Mouse (Mus musculus): ENCODE measurements around the gene Ap2a2. TPM values are rescaled to one million over a fixed set of nuclear protein-coding genes. Genes with fewer than 3 reads are reported as not detected.

Gene Ap2a2
- total and polyA plus RNA-seq, 3 experiments, result 34.7 to 67.9 (median 59.5) TPM

- 0 out of 2 replicates have a peak, but pooled peaks have one; percentile 71 for TF ChIP-seq POLR2AphosphoS5 (IDR thresholded peaks at IDR 0.05; ENCODE audit: borderline replicate concordance, low read depth, low read length)
These were observed 3.6 kb upstream of the Ap2a2 start (continued) for GRCm38 (mm10) chr7:141558329-141558776.

GRCm38 (mm10) chr7:141558946-141559345 is 3.0 kb upstream of the Ap2a2 start:
- Histone ChIP-seq H3K4me1 (ENCODE audit: control insufficient read depth in 1 of 2, insufficient read depth in 2 of 2, low read length in 2 of 2) (peaks cover 20 to 35% of the 10 kb centered on the region in 2 experiments), H3K4me3 (ENCODE audit: control insufficient read depth in 1 of 2, insufficient read depth in 1 of 2, low read depth in 2 of 2, low read length in 2 of 2) (no peak overlapping the region; a peak in 1 of 4 replicates), H3K27ac (ENCODE audit: control insufficient read depth, low read depth, low read length) (peak overlapping the region; percentile 88), H3K9ac (ENCODE audit: control insufficient read depth, low read depth, low read length, poor library complexity, severe bottlenecking) (peak overlapping the region; percentile 19), H3K36me3 (ENCODE audit: control insufficient read depth in 1 of 2, insufficient read depth in 2 of 2, low read length in 2 of 2) (peaks cover 0 to 35% of the 10 kb centered on the region in 2 experiments; a peak in 2 of 4 replicates), H3K27me3 (ENCODE audit: control insufficient read depth in 1 of 2, insufficient read depth in 2 of 2, low read length in 2 of 2) (no peaks in the 10 kb centered on the region), H3K9me3 (replicated peaks; ENCODE audit: insufficient read depth, low read length) (no peaks in the 10 kb centered on the region), H3K79me2 (ENCODE audit: control insufficient read depth, insufficient read depth, low read length, poor library complexity) (peaks cover 15% of the 10 kb centered on the region)
- peak; percentile 73 for DNase-seq (ENCODE audit: low read depth, low spot score)
- TF ChIP-seq CTCF (IDR thresholded peaks at IDR 0.05 in 2 of 3, conservative IDR thresholded peaks at IDR 0.05 in 1 of 3; ENCODE audit: control insufficient read depth in 1 of 3, insufficient read depth in 1 of 3, low read depth in 2 of 3, low read length in 3 of 3, poor library complexity in 1 of 3, severe bottlenecking in 1 of 3) (no peak), EP300 (IDR thresholded peaks at IDR 0.05; ENCODE audit: low read depth in 1 of 2, low read length in 2 of 2) (peak in 1 of 2 experiments; percentile 38; a peak in 2 of 4 replicates), TCF12 (IDR thresholded peaks at IDR 0.05; ENCODE audit: low read depth, low read length) (peak; percentile 18; the same call in 1 of the 2 replicates), GATA1 (IDR thresholded peaks at IDR 0.05; ENCODE audit: low read depth, low read length) (peak; percentile 20; the same call in 1 of the 2 replicates), TAL1 (IDR thresholded peaks at IDR 0.05; ENCODE audit: low read length) (peak; percentile 77)

- no peaks in the 10 kb centered on the region for H3K27me3 ChIP-seq (ENCODE audit: control insufficient read depth in 1 of 2, insufficient read depth in 2 of 2, low read length in 2 of 2)
- H3K9me3 ChIP-seq (replicated peaks; ENCODE audit: insufficient read depth, low read length), result no peaks in the 10 kb centered on the region
- H3K4me3 ChIP-seq (ENCODE audit: control insufficient read depth in 1 of 2, insufficient read depth in 1 of 2, low read depth in 2 of 2, low read length in 2 of 2), result no peak overlapping the region; a peak in 1 of 4 replicates
- H3K79me2 ChIP-seq (ENCODE audit: control insufficient read depth, insufficient read depth, low read length, poor library complexity), result peaks cover 22% of the 10 kb centered on the region
- H3K4me1 ChIP-seq (ENCODE audit: control insufficient read depth in 1 of 2, insufficient read depth in 2 of 2, low read length in 2 of 2), result peaks cover 20 to 35% of the 10 kb centered on the region in 2 experiments
- H3K27ac ChIP-seq (ENCODE audit: control insufficient read depth, low read depth, low read length), result peak overlapping the region; percentile 88
- peak overlapping the region; percentile 46 for H3K9ac ChIP-seq (ENCODE audit: control insufficient read depth, low read depth, low read length, poor library complexity, severe bottlenecking)
- peak; percentile 74 for DNase-seq (ENCODE audit: low read depth, low spot score)
- H3K36me3 ChIP-seq (ENCODE audit: control insufficient read depth in 1 of 2, insufficient read depth in 2 of 2, low read length in 2 of 2), result peaks cover 0 to 35% of the 10 kb centered on the region in 2 experiments; a peak in 2 of 4 replicates
- TF ChIP-seq NRF1 (IDR thresholded peaks at IDR 0.05; ENCODE audit: insufficient read depth, low read depth, low read length, poor library complexity, severe bottlenecking) (no peak), POLR2AphosphoS2 (IDR thresholded peaks at IDR 0.05; ENCODE audit: low read length) (no peak), ZNF384 (IDR thresholded peaks at IDR 0.05; ENCODE audit: low read depth, low read length) (no peak), USF2 (IDR thresholded peaks at IDR 0.05; ENCODE audit: borderline replicate concordance in 1 of 2, insufficient read depth in 1 of 2, low read depth in 1 of 2, low read length in 2 of 2) (no peak), UBTF (IDR thresholded peaks at IDR 0.05; ENCODE audit: borderline replicate concordance, insufficient read depth, low read depth, low read length) (no peak), MEF2A (IDR thresholded peaks at IDR 0.05; ENCODE audit: extremely low read depth, insufficient replicate concordance, low read depth, low read length, poor library complexity, severe bottlenecking) (no peak), ZC3H11A (IDR thresholded peaks at IDR 0.05; ENCODE audit: low read depth, low read length) (0 out of 2 replicates have a peak, but pooled peaks have one; percentile 21), ETS1 (IDR thresholded peaks at IDR 0.05; ENCODE audit: low read depth, low read length) (0 out of 2 replicates have a peak, but pooled peaks have one; percentile 32), USF1 (IDR thresholded peaks at IDR 0.05; ENCODE audit: low read depth, low read length) (no peak), HCFC1 (IDR thresholded peaks at IDR 0.05; ENCODE audit: low read depth, low read length) (no peak), CHD2 (IDR thresholded peaks at IDR 0.05; ENCODE audit: low read length) (no peak), ELF1 (IDR thresholded peaks at IDR 0.05; ENCODE audit: low read depth, low read length) (no peak), NELFE (IDR thresholded peaks at IDR 0.05; ENCODE audit: low read depth, low read length) (peak; percentile 44), CHD1 (IDR thresholded peaks at IDR 0.05; ENCODE audit: low read depth, low read length) (0 out of 2 replicates have a peak, but pooled peaks have one; percentile 27), TAL1 (IDR thresholded peaks at IDR 0.05; ENCODE audit: low read length) (no peak), ZMIZ1 (IDR thresholded peaks at IDR 0.05; ENCODE audit: low read depth, low read length) (peak; percentile 58; the same call in 1 of the 2 replicates), ZKSCAN1 (IDR thresholded peaks at IDR 0.05; ENCODE audit: low read depth, low read length) (0 out of 2 replicates have a peak, but pooled peaks have one; percentile 18), POLR2A (IDR thresholded peaks at IDR 0.05; ENCODE audit: control insufficient read depth in 1 of 2, insufficient read depth in 1 of 2, low read depth in 1 of 2, low read length in 2 of 2, poor library complexity in 1 of 2) (peak in 1 of 2 experiments; percentile 49; a peak in 1 of 4 replicates), MXI1 (IDR thresholded peaks at IDR 0.05; ENCODE audit: low read depth, low read length) (peak; percentile 59; the same call in 1 of the 2 replicates), JUND (IDR thresholded peaks at IDR 0.05; ENCODE audit: low read depth, low read length) (no peak), MYB (IDR thresholded peaks at IDR 0.05; ENCODE audit: low read depth, low read length) (no peak)
These were observed 2.1 kb upstream of the Ap2a2 start for GRCm38 (mm10) chr7:141559726-141560325.
